Mouse (Mus musculus): ENCODE measurements around the gene Aco1.

GRCm38 (mm10) chr4:40227131-40227530 lies 84.2 kb downstream of the Aco1 start:
- TF ChIP-seq CTCF (IDR thresholded peaks at IDR 0.05; ENCODE audit: borderline replicate concordance, insufficient read depth, low read depth, low read length) (no peak), POLR2A (IDR thresholded peaks at IDR 0.05; ENCODE audit: borderline replicate concordance, insufficient read depth, low read length) (no peak)
